Mouse (Mus musculus): Measurements from ENCODE around the gene Slc35f4.
"Not testable (repeated sequence)": the region's sequence is repeated elsewhere in the genome, so short reads cannot be mapped to it uniquely, and the experiment has no call there.

Slc35f4 gene

DNA sequence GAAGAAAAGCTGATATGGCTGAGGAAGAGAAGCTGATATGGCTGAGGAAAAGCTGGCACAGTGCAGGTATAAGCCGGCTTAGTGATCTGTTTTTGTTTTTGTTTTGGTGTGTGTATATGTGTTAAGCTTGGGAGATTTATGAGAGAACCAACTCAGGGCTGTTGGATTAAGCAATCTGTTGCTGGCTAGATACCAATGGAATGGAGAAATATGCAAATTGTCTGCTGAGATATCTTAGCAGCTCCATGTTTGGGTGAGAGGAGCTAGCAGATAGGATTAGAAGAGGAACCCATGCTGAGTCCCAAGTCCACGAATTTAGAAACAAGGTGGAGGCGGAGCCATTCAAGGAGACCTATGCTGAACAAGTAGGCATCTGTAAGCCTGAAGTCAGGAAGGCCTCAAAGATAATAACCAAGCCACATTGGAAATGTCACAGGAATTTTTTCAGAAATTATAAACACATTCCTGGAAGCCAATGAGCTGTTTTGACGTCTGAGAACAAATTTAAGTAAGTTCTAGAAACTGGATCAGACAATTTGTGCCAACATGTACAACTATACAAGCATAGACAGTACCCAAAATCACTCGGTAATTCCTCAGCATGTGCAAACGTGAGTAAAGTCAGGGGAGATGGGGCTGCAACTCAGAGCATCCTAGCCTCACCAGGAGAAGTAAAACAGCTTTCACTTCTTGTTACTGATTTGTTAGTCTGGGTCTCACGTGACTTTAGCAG lies 177.5 kb downstream of the Slc35f4 start:
- DNase-seq: no peak

- DNase-seq: no peak
Measured at GRCm38 (mm10) chr14:49345835-49346234, 180.0 kb downstream of the Slc35f4 start.

- DNase-seq: no peak
Measured at GRCm38 (mm10) chr14:49337011-49337410, 188.8 kb downstream of the Slc35f4 start.

DNA sequence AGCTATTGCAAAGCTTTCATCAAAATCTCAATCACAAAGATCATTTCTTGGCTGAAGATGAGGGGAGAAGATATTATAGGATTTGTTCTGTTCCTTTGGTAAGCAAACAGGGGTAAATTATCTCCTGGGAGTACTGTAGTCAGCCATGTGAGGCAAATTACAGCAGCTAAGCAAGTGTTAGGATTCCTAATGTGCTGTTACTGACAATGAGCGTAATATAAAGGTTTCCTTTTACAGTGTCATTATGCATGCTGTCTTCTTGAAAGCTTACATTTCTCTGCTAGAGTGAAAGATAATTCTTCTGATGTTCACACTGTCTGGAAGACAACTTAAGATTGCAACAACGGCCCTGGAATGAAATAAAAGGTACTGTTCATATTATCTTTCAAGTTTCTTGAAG lies 192.0 kb downstream of the Slc35f4 start:
- DNase-seq: no peak

DNA sequence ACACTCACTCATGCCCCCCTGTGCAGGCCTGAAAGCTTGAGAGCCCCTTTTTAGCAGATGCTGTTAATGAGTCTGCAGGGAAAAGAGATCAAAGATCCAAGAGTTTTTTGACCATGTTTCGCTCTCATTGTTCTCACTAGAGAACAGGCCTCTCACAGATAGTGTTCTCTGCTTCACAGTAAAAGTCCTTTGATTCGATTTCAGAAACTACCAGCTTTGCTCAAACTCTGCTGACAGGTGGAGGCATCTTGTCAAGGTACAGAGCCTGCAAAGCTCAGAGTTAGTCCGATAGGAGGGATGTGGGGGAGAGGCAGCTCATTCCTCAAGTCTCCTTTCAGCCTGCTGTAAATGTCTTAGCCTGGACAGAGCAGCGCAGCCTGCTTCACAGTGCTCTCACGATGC lies 209.4 kb downstream of the Slc35f4 start:
- no peak for DNase-seq

DNA sequence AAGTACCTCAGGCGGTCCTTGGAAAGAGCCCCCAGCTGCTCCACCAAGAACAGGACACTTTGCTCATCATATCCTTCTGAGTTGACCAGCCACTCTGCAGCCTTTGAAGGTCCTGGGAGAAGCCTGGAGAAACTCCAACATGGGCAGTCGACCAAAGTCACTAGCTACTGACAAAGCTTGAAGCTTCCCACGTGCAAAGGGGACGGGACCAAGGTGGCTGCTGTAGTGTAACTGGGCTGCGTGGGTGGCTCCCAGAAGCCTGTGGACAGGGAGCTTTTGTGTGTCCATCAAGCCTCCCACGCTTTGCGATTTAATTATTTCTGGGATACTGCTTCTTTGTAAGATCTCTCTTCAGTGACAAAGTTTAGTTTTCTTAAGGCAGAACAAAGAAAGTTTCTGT lies 211.9 kb downstream of the Slc35f4 start:
- DNase-seq: no peak

DNA sequence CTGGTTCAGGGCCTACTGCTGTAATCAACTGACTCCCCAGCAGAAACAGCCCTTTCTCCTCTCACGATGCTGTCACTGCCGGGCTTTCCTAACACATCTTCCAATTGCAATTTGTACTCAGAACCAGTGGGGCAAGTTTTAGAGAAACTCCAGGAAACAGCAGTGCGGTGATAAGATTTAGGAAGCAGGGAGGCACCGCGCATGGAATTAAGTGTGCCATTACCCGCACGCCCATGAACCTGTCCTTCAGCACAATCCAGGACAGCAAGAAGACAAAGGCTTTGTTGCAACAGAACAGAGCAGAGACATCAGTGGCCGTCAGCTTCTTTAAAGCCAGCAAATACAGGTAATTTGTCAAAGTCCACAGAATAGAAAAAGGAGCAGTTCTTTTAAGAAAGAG lies 212.5 kb downstream of the Slc35f4 start:
- DNase-seq: no peak

DNA sequence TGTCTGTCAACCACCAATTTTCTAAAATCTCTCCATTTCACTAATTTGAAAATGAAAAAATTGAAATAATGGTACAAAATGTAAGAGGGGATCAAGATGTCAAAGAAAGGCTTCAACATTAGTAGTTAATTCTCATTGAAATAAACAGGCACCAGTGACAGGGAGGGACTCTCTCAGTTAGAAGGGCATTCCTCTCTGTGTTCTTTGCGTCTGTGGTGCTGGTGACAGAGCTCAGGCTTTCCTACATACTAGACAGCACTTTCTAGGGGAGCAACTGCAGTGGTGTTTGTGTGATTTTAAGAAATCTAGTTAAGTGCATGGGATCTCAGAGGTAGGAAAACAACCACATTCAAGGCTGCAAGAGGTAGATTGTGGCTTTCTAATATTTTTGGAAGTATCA lies 214.3 kb downstream of the Slc35f4 start:
- DNase-seq: no peak

DNA sequence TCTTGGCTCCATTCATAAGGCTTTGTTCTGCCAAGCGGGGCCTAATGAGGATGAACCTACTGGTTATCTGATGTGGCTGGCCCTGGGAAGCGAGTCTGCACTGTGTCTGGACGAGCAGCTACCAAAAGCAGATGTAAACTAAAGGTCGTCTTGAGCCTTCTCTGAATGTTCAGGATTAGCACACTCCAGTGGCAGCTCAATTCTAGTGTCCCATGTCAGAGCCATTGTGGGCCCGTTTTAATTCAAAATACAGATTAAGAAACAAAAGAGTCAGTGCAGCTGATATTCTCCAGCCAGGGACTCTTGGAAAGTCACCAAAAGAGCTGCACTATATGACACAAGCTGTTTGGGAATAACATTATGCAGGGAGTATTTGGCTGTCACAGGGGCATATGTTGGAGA lies 214.8 kb downstream of the Slc35f4 start:
- no peak for DNase-seq

DNA sequence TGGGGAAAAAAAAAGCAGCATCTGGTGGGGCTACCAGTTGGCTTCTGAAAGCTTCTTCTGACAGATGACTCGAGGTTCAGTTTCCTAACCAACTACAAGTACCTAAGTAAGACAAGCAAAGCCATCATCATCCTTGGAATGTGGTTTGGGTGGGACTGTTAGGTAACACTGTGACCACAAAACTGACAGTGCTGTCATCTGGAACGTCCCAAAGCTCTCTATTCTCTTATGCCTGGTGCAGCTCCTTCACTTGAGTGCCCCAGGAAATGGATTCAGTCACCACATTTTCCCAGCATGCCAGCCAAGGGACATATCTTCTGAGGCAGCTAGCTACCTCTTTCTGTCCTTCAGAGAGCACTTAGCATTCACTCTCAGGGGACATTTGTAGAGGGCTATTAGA lies 216.2 kb downstream of the Slc35f4 start:
- DNase-seq: no peak

DNA sequence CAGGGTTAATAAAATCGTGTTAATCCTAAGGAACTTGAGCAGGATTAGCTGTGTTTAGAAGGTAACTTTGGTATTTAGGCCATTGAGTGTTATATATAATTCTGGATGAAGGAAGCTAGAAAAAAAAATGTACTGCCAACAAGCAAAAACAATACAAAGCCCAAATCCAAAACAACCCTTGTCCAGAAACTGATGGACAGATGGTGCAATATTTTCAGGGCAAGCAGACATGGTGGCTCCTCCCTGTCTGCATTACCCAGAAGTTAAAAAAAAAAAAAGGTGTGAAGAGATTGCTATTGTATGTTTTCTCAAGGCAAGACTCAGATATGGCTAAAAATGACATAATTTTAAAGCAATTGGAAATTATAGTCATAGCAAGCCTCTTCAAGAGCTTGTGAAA lies 217.3 kb downstream of the Slc35f4 start:
- DNase-seq: no peak

DNA sequence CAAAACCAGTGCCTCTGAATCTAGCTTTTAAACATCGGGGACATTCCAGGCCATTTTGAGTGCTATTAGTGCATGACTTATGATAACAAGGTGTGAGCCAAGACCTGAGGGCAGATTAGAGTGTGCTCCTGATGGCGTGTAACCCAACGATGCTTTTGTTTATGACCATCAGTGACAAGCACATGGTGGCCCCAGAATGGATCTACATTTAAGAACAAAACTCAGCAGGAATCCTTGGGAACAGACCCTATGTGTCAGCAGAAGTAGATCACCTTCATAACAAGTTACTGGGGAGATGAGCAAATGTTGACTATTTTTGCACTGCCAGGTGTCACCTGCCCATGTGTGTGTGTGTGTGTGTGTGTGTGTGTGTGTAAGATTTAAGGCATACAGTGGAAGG lies 218.0 kb downstream of the Slc35f4 start:
- no peak for DNase-seq

- no peak for DNase-seq
Measured at GRCm38 (mm10) chr14:49305534-49306409, 220.1 kb downstream of the Slc35f4 start.

DNA sequence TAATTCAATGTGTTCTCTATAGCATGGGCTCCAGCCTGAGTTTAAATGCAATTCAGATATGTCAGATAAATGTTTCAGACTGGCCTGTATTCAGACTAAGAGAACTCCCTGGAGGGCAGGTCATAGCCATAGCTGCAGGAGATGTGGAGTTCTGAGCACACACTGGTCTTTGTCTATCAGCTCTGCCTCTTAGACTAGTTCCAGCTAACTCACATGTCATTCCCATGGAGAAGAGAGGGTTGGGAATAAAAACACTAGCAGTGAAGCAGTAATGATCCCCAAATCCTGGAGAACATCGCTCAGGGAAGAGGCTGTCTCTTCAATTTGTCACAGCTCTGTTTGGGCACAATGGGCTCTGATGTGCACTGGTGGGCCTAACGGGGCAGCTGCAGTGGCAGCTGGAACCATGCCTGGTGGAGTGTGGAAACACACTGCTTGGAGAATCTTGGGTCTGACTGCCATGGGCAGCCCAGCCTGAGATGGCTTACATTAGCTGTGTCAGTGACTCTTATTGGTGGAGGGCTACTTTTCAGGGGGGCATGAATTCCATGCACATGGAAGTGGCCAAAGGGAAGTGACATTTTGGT lies 223.5 kb downstream of the Slc35f4 start:
- DNase-seq: no peak

- no peak for DNase-seq
Measured at GRCm38 (mm10) chr14:49300981-49301619, 224.7 kb downstream of the Slc35f4 start.

DNA sequence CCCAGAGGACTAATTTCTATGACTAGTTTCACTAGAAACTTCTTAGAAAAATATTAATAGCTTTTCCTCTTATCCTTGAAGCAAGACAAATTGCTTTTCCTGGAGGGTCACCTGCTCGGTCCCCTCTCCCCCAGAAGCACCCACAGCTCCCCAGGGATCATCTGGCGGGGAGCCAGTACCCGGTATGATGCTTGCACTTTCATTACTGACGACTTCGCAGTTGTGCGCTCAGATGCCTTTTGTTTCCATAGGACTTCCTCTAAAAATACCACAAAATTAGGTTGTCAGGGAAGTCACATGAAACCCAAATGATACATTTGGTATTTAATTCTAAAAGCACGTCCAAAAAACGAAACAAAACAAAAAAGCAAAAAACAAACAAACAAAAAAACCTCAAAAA lies 225.5 kb downstream of the Slc35f4 start:
- DNase-seq: no peak

GRCm38 (mm10) chr14:49293802-49294449 lies 231.9 kb downstream of the Slc35f4 start:
- no peak for DNase-seq

DNA sequence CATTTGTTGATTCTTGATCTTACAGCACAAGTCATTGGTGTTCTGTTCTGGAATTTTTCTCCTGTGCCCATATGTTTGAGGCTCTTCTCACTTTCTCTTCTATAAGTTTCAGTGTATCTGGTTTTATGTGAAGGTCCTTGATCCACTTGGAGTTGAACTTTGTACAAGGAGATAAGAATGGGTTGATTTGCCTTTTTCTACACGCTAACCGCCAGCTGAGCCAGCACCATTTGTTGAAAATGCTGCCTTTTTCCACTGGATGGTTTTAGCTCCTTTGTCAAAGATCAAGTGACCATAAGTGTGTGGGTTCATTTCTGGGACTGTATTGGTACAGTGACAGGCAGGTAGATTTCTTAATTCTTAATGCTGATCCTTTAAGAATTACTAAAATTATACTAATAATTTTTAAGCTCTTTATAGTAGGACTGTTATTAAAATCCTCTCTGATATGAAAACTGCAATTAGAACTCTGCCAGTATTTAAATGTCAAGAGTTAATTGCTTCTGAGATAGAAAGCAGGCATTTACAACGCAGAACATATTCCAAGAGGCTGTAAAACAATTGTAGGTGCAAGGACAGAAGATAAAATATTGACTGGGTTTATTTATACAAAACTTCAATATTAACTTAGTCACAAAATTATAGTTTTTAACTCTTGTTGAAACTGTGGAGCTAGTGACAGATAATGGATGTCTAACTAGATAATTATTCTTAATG lies 235.7 kb downstream of the Slc35f4 start:
- no peak for DNase-seq

GRCm38 (mm10) chr14:49283784-49284655 lies 241.8 kb downstream of the Slc35f4 start:
- no peak for DNase-seq

DNA sequence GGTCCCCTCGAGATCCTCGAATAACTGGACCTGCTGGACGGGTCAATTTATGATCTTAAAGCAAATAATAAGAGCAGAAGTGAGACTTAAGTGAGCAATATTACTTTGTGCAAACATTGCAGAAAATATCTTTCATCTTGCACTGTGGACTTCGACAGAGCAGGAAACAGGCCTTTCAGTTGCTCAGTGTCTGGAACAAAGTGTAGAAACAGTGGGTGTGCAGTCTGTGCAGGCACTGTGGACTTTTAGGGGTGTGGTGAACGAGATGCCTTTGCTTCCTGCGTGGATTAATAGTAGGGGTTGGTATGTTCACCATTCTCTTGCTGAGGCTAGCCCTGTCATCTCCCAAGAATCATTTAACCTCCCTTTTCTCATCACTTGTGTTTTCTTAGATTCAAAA lies 247.0 kb downstream of the Slc35f4 start:
- no peak for DNase-seq

- not testable (repeated sequence) for DNase-seq
Measured at GRCm38 (mm10) chr14:49278479-49278878, 247.4 kb downstream of the Slc35f4 start.
